Mouse (Mus musculus): ENCODE measurements around the gene Phf3. TPM values are rescaled to one million over a fixed set of nuclear protein-coding genes. Genes with fewer than 3 reads are reported as not detected.

The Phf3 gene
- polyA plus RNA-seq, 2 experiments: 45.6 to 50.8 TPM

DNA sequence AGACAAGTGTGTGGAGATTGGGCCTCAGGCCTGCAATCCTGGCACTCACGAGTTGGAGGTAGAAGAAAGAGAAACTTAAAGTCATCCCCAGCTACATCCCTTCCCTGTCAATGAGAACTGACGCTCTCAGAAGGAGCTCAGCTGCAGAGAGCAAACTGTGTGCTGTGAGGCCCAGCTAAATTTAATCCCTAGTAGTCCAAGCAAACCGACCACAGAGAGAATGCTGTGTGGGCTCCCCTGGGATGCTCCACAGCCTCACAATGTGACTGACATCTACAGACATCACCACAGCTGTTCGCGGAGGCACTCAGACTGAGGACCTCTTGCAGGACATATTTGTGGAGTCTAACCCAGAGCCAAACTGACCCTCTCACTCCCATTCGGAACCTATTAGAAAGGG lies 54.3 kb downstream of the Phf3 start:
- Histone ChIP-seq H3K27ac (replicated peaks; ENCODE audit: low read depth, low read length) (no peak overlapping the region), H3K4me1 (ENCODE audit: control insufficient read depth, insufficient read depth, low read length) (no peaks in the 10 kb centered on the region), H3K36me3 (ENCODE audit: control insufficient read depth, insufficient read depth, low read length) (peaks cover 54% of the 10 kb centered on the region), H3K9ac (ENCODE audit: low read depth, low read length, severe bottlenecking) (no peak overlapping the region), H3K27me3 (ENCODE audit: control insufficient read depth, insufficient read depth, low read length) (no peaks in the 10 kb centered on the region), H3K4me2 (replicated peaks; ENCODE audit: low read depth, low read length, severe bottlenecking) (no peak overlapping the region), H3K9me3 (ENCODE audit: control insufficient read depth, low read length) (no peaks in the 10 kb centered on the region), H3K4me3 (replicated peaks; ENCODE audit: low read length) (no peak overlapping the region)
- ATAC-seq (ENCODE audit: low FRiP score, low read depth) (no peak), DNase-seq (ENCODE audit: low spot score) (no peak)
- no peak for TF ChIP-seq POLR2A (IDR thresholded peaks at IDR 0.05; ENCODE audit: borderline replicate concordance, extremely low read depth, insufficient read depth, insufficient read length)
- WGBS: 86% methylated on average over 6 of the region's 6 CpGs

DNA sequence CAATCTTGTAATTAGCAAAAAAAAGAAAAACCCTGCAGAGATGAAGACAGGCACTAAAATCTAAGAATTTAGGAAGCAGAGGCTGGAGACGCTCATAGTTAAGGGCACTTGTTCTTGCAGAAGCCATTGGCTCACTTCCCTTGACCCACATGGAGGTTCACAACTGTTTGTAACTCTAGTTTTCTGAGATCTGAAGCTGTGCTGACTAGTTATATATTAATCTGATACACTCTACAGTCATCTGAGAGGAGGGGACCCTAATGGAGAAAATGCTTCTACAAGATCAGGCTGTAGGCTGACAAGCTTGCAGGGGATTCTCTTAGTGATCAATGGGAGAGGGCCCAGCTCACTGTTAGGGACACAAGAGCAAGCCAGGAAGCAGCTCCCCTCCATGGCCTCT lies 58.1 kb downstream of the Phf3 start:
- DNase-seq (ENCODE audit: low spot score) (no peak), ATAC-seq (ENCODE audit: low FRiP score, low read depth) (no peak)
- no peaks in the 10 kb centered on the region for H3K27me3 ChIP-seq (ENCODE audit: control insufficient read depth, insufficient read depth, low read length)
- no peak overlapping the region for H3K27ac ChIP-seq (replicated peaks; ENCODE audit: low read depth, low read length)
- H3K4me3 ChIP-seq (replicated peaks; ENCODE audit: low read length): no peak overlapping the region
- no peaks in the 10 kb centered on the region for H3K9me3 ChIP-seq (ENCODE audit: control insufficient read depth, low read length)
- no peak for TF ChIP-seq POLR2A (IDR thresholded peaks at IDR 0.05; ENCODE audit: borderline replicate concordance, extremely low read depth, insufficient read depth, insufficient read length)
- H3K4me1 ChIP-seq (ENCODE audit: control insufficient read depth, insufficient read depth, low read length): no peaks in the 10 kb centered on the region
- H3K9ac ChIP-seq (ENCODE audit: low read depth, low read length, severe bottlenecking): no peak overlapping the region
- H3K36me3 ChIP-seq (ENCODE audit: control insufficient read depth, insufficient read depth, low read length): peaks cover 65% of the 10 kb centered on the region
- 91% methylated on average over 1 of the region's 1 CpGs for WGBS
- H3K4me2 ChIP-seq (replicated peaks; ENCODE audit: low read depth, low read length, severe bottlenecking): no peak overlapping the region

DNA sequence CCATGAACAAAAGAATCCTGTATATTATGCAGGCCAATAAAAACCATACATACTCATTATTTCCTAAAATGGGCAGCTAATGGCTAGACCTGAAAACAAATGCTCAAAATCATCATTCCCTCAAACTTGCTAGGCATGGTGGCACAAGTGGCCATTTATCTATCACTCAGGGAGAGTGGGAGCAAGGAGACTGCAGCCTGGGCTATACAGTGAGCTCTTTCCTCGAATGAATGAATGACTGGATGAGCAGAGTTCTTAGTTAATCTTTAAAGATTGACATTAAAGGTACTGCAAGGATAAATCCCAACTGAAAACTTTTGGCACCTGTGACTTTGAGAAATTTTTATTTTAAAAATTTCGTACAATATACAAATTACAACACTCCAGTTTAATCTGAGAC lies 58.7 kb downstream of the Phf3 start:
- ATAC-seq (ENCODE audit: low FRiP score, low read depth) (no peak), DNase-seq (ENCODE audit: low spot score) (no peak)
- no peak for TF ChIP-seq POLR2A (IDR thresholded peaks at IDR 0.05; ENCODE audit: borderline replicate concordance, extremely low read depth, insufficient read depth, insufficient read length)
- peaks cover 67% of the 10 kb centered on the region for H3K36me3 ChIP-seq (ENCODE audit: control insufficient read depth, insufficient read depth, low read length)
- H3K27ac ChIP-seq (replicated peaks; ENCODE audit: low read depth, low read length): no peak overlapping the region
- H3K4me2 ChIP-seq (replicated peaks; ENCODE audit: low read depth, low read length, severe bottlenecking): no peak overlapping the region
- H3K4me3 ChIP-seq (replicated peaks; ENCODE audit: low read length): no peak overlapping the region
- H3K4me1 ChIP-seq (ENCODE audit: control insufficient read depth, insufficient read depth, low read length): no peaks in the 10 kb centered on the region
- no peak overlapping the region for H3K9ac ChIP-seq (ENCODE audit: low read depth, low read length, severe bottlenecking)
- H3K27me3 ChIP-seq (ENCODE audit: control insufficient read depth, insufficient read depth, low read length): no peaks in the 10 kb centered on the region
- H3K9me3 ChIP-seq (ENCODE audit: control insufficient read depth, low read length): no peaks in the 10 kb centered on the region
- 89% methylated on average over 2 of the region's 2 CpGs for whole genome bisulfite sequencing

GRCm38 (mm10) chr1:30808101-30808699 lies 65.5 kb downstream of the Phf3 start:
- Histone ChIP-seq H3K4me3 (replicated peaks; ENCODE audit: low read length) (no peak overlapping the region), H3K27me3 (ENCODE audit: control insufficient read depth, insufficient read depth, low read length) (no peaks in the 10 kb centered on the region), H3K9me3 (ENCODE audit: control insufficient read depth, low read length) (no peaks in the 10 kb centered on the region), H3K36me3 (ENCODE audit: control insufficient read depth, insufficient read depth, low read length) (peaks cover 80% of the 10 kb centered on the region), H3K4me1 (ENCODE audit: control insufficient read depth, insufficient read depth, low read length) (no peaks in the 10 kb centered on the region), H3K9ac (ENCODE audit: low read depth, low read length, severe bottlenecking) (no peak overlapping the region), H3K4me2 (replicated peaks; ENCODE audit: low read depth, low read length, severe bottlenecking) (no peak overlapping the region), H3K27ac (replicated peaks; ENCODE audit: low read depth, low read length) (no peak overlapping the region)
- TF ChIP-seq POLR2A (IDR thresholded peaks at IDR 0.05; ENCODE audit: borderline replicate concordance, extremely low read depth, insufficient read depth, insufficient read length): no peak
- DNase-seq (ENCODE audit: low spot score) (no peak), ATAC-seq (ENCODE audit: low FRiP score, low read depth) (no peak)
- WGBS: 81% methylated on average over 10 of the region's 10 CpGs

- ATAC-seq (ENCODE audit: low FRiP score, low read depth) (no peak), DNase-seq (ENCODE audit: low spot score) (no peak)
- Histone ChIP-seq H3K4me2 (replicated peaks; ENCODE audit: low read depth, low read length, severe bottlenecking) (no peak overlapping the region), H3K4me3 (replicated peaks; ENCODE audit: low read length) (no peak overlapping the region), H3K36me3 (ENCODE audit: control insufficient read depth, insufficient read depth, low read length) (peaks cover 73% of the 10 kb centered on the region), H3K9ac (ENCODE audit: low read depth, low read length, severe bottlenecking) (no peak overlapping the region), H3K9me3 (ENCODE audit: control insufficient read depth, low read length) (no peaks in the 10 kb centered on the region), H3K4me1 (ENCODE audit: control insufficient read depth, insufficient read depth, low read length) (no peaks in the 10 kb centered on the region), H3K27ac (replicated peaks; ENCODE audit: low read depth, low read length) (no peak overlapping the region), H3K27me3 (ENCODE audit: control insufficient read depth, insufficient read depth, low read length) (no peaks in the 10 kb centered on the region)
- 61% methylated on average over 11 of the region's 11 CpGs for WGBS
- no peak for TF ChIP-seq POLR2A (IDR thresholded peaks at IDR 0.05; ENCODE audit: borderline replicate concordance, extremely low read depth, insufficient read depth, insufficient read length)
These were observed 67.9 kb downstream of the Phf3 start for GRCm38 (mm10) chr1:30805688-30806285.

All from limb, embryonic 14.5 days (tissue).